ENCODE assay signal across 17 mouse cellular contexts in the genomic region with DNA sequence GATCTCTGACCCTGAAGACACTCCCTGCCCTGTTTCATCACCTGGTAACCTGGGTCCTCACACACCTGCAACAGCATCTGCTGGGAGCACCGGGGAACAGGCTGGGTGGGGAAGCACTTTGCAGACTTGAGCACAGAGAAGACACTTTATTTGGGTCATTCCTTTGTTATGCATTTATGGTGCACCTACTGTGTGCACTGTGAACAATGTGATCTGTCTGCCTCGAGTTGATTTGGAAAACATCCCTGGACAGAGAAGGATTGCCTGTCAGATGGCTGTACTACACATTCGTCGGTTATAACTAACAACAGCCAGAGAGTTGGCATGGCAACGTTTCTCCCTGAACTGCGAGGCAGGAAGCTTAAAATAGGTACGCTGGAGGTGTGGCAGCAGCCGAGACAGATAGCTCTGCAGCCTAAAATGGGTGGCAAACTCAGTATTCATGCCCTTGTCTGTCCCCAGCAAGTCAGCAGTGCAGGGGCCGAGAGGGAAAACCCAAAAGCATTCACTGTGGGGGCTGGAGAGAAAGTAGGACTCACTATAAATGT. TPM values are rescaled to one million over a fixed set of nuclear protein-coding genes. Genes with fewer than 3 reads are reported as not detected.
A peak's percentile ranks its signal among the peaks of the same experiment; 100 is the strongest.
DNase-seq lines count a peak whose midpoint lies in the region; ATAC-seq lines count a peak whose summit lies in the region.
"Had no signal": no experiment of that assay in that cellular context is flagged by ENCODE, and none has a peak within 500 bp of the region (broad histone marks: within the 10 kb centered on the region; RNA-seq: fewer than 3 reads in every experiment).

No protein-coding gene starts in this region.

- no peak overlapping the region for H3K4me2 ChIP-seq in heart, embryonic 11.5 days
- H3K4me2 ChIP-seq: heart, embryonic 13.5 days; hindbrain, embryonic 12.5 days; liver, embryonic 13.5 days had no signal

- WGBS in heart, embryonic 11.5 days (ENCODE audit: insufficient replicate concordance) = 37% methylated on average over 9 of the region's 9 CpGs

- intact Hi-C loops in heart, postnatal 10 days (cut with DNase I) = no loop called here

- peaks cover 12% of the 10 kb centered on the region; the same call in 1 of the 2 replicates for H3K27me3 ChIP-seq in heart, embryonic 11.5 days (ENCODE audit: control insufficient read depth, insufficient read depth, low read length)
- H3K27me3 ChIP-seq: liver, embryonic 13.5 days had no signal

- ATAC-seq in heart, embryonic 11.5 days (replicated peaks; ENCODE audit: insufficient number of reproducible peaks, low FRiP score, low TSS enrichment) = no peak
- ATAC-seq: CD4-positive, CD25-positive, alpha-beta regulatory T cell, adult 4 months; intestine, embryonic 16.5 days had no signal

- H3K4me3 ChIP-seq in heart, embryonic 11.5 days (ENCODE audit: low read depth, low read length) = no peak overlapping the region
- H3K4me3 ChIP-seq: gastrocnemius, adult 2 months; heart, embryonic 13.5 days; hindbrain, embryonic 12.5 days; limb, embryonic 10.5 days; liver, embryonic 13.5 days had no signal

- no peaks in the 10 kb centered on the region for H3K9me3 ChIP-seq in heart, embryonic 11.5 days (replicated peaks; ENCODE audit: control insufficient read depth, low read length)
- H3K9me3 ChIP-seq: heart, embryonic 13.5 days; hindbrain, embryonic 12.5 days; limb, embryonic 10.5 days; liver, embryonic 13.5 days had no signal

- no peak overlapping the region for H3K27ac ChIP-seq in heart, embryonic 11.5 days (ENCODE audit: low read depth, low read length)
- H3K27ac ChIP-seq: gastrocnemius, adult 2 months; heart, embryonic 13.5 days; hindbrain, embryonic 12.5 days; limb, embryonic 10.5 days; liver, embryonic 13.5 days had no signal

- H3K36me3 ChIP-seq in heart, embryonic 11.5 days (ENCODE audit: control insufficient read depth, insufficient read depth, low read length) = no peaks in the 10 kb centered on the region
- H3K36me3 ChIP-seq: heart, embryonic 13.5 days; hindbrain, embryonic 12.5 days; limb, embryonic 10.5 days; liver, embryonic 13.5 days had no signal

- DNase-seq in heart, postnatal 10 days = peak; percentile 32 to 35
- peak; percentile 95 for DNase-seq in brain, adult 2 months (ENCODE audit: low read depth, low spot score)
- DNase-seq in layer of hippocampus, postnatal 36 days = peak; percentile 36 to 63
- peak; percentile 86 to 93 for DNase-seq in right cerebral cortex, postnatal 10 days (ENCODE audit: low spot score in 2 of 2)
- no peak for DNase-seq in kidney, postnatal 36 days
- no peak for DNase-seq in cerebellum, postnatal 14 days
- DNase-seq: cerebellum, adult 2 months; gastrocnemius, adult 2 months; kidney, postnatal 10 days; liver, embryonic 13.5 days; lung, postnatal 14 days had no signal

- no peak overlapping the region for H3K9ac ChIP-seq in heart, embryonic 11.5 days (ENCODE audit: low read depth, low read length)
- H3K9ac ChIP-seq: heart, embryonic 13.5 days; hindbrain, embryonic 12.5 days; liver, embryonic 13.5 days had no signal

- H3K4me1 ChIP-seq in heart, embryonic 11.5 days (ENCODE audit: control insufficient read depth, insufficient read depth, low read length) = 0 out of 2 replicates have a peak, but pooled peaks cover 3% of the 10 kb centered on the region
- H3K4me1 ChIP-seq: liver, embryonic 13.5 days had no signal

RNA-seq across cellular contexts. Expression of a gene that starts 8.7 kb away (rescaled TPM):
- total RNA-seq in heart, postnatal 10 days (2021) = 1 to 10 TPM; 7.3 to 7.8 TPM
- polyA plus RNA-seq in heart, embryonic 11.5 days (2014; fragmentation: Nextera tagmentation; extraction: Ambion mirVana) = 11.4 and 11.8 TPM in 2 replicates
- 100 to 1,000 TPM; 239 to 241 TPM for total RNA-seq in layer of hippocampus, postnatal 36 days (2021)

Comparison
In these comparisons a context has a peak if more than half of its experiments do, and no peak if none do; other contexts are left out.
1. DNase-seq: peak in heart, postnatal 10 days (2 of 2), brain, adult 2 months (single experiment), layer of hippocampus, postnatal 36 days (2 of 2) and right cerebral cortex, postnatal 10 days (2 of 2); none in kidney, postnatal 36 days (0 of 2) and cerebellum, postnatal 14 days (0 of 2).
2. RNA of a gene that starts 8.7 kb away (total RNA-seq): 239 to 241 TPM in layer of hippocampus, postnatal 36 days; 7.3 to 7.8 TPM in heart, postnatal 10 days; every median in the first group is over 10 times any median in the second.